Mouse (Mus musculus): ENCODE measurements around the gene Nos1ap.

Nos1ap gene

DNA sequence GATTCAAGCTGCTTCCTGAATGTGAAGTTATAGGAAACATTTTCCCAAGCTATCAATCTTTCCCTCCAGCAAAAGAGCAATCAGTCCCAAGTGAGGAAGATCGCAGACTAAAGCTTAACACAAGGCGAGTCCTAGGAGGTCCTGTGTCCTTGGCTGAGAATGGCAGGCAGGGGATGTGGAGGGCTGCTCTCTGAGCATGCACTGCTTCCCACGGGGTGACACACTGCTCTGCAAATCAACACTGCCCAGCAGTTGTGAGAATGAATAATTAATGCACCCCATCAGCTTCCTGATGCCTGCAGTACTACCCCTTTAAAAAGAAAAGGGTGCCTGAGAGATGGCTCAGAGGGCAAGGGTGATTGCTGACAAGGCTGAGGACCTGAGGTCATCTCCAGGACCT lies 136.2 kb downstream of the Nos1ap start:
- no peak for DNase-seq

DNA sequence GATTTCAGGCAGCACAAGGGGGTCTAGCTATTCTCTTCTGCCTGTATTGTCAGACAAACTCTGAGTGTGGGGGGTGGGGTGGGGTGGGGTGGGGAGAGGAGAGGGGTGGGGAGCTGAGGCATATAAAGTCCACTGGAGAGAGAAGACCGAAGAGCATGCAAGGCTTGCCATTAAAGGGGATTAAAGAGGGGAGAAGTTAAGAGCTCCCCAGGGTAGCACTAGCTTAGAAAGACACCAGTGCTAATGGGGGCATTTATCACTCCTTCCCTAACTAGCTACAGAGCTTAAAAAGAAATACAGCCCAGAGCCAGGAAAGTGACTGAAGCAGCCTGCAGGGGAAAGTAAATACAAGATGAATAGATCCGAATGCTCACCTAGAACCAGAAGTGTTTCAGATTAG lies 141.4 kb downstream of the Nos1ap start:
- no peak for DNase-seq

DNA sequence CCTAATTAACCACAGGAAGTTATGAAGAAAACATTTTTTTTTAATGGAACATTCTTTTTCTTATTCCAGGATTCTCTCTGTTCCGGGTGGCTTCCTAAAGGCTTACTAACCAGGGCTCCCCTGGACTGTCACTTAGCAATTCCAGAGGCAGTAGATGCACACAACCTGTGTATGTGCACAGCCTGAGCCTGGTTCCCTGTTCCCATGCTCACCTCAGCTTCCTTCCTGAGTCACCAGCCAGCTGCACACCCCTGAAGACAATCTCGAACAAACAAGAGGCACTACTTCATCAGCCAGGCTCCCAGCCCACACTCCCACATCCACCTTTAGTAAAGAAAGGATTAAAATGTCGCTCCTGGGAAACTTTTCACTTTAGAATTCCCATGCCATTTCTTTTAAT lies 144.2 kb downstream of the Nos1ap start:
- no peak for DNase-seq

DNA sequence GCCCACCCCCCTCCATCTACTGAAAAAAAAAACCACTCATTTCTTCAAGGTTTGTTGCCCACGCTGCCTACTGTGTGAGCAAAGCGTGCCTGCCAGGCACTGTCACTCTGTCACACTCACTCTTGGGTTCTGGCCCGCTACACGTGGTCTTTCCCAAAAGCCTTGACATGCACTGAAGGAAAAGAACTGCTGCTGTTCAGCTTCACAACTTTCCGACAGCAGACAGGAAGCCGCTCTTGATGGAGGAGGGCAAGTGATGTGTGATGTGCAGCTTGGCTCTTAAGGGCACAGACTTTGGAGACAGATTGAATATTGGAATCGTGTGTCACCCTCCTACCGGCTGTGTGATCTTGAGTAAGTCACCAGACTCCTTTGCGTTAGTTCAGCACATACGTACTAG lies 149.3 kb downstream of the Nos1ap start:
- no peak for DNase-seq

DNA sequence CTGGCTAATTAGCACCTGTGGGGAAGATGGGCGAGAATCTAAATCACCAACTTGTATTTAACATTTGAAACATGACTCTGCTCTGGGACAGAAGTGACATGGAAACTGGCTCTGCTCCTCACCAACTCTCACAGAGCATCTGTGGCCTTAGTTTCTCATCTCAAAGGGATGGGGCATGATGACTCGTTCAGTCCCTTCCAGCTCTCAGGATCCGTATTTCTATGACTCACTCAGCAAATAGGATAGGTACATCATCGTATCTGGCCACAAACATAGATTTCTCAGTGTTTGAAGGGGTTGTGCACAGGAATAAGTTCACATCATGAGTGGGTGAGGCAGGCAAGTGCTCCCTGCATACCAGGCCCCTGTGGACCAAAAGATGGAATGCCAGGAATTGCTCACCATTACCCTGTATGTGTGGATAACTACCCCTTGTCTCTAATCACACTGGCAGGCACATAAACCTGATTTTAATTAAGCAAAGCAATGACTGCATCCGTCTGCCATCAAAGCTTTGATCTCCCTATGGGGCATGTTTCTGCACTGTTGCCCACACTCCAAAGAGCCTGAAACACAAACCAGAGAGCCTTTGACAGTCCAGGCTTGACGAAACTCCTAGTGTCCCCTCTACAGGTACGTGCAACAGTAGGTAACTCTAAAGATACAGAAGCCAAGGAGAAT lies 151.1 kb downstream of the Nos1ap start:
- DNase-seq: no peak

DNA sequence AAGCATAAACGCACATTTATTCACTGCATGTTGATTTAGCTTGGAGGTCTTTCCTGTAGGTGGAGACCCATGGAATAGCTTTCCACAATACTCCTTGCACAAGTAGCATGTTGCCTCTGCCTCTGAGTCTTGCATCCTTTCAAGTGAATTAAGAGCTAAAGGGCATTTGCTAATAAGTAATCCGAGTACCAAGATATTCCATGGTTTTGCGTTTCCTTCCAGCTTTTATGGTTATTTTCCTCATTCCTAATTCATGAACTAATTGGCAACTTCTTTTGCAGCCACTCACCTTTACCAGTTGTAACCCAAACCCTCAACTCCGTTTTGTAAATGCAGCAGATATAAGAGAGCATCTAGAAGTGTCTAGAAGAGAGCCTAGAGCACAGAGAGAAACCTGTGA lies 155.5 kb downstream of the Nos1ap start:
- DNase-seq: no peak

DNA sequence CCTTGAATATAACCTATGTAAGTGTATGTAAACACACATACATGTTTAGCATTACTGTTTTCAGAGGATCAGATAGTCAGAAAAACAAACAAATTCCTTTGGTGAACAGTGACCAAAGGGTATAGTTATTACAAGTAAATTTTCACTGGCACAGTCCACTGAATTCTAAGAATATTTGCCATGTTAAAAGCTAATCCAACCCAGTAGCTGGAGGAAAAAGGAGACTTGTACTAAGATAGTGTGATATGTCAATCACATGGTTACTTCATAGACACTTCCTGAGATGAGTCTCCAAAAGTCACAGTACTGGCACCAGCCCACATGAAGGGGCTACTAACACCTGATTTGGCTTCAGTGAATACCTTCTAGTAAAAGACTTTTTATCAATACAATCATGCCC lies 156.0 kb downstream of the Nos1ap start:
- DNase-seq: no peak

DNA sequence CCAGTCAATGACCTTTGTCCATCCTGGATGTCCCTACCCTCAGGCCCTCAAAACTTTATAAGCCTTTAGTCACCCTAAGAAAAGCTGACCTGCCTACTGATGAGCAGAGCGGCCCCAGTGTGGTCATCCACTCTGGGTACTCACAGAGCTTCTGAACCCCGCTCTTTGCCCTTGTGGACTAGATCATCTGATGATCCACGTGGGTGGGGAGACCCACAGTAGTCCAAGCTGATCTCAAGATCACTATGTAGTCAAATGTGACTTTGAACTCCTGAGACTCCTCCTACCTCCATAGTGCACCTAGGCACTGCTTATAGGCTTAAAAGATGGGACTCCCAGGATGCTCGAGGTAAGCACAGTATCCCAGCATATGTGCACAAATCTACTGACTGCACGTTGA lies 157.4 kb downstream of the Nos1ap start:
- no peak for DNase-seq

DNA sequence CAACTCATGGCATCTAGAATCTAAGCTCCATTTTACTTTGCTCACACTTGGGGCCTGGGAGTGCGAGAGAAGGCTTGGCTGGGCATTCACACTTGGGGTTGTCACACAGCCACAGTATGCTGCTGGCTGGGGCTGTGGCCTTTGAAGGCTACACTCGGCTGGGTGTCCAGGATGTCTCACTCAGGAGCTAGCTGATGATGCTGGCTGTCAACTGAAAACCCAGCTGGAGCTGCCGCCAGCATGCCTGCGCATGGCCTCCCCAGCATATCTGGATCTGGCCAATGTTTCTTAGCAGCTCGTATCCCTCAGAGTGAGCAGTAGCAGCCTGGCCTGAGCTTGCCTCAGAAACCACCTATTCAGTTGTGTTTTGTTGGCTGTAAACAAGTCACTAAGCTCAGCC lies 158.3 kb downstream of the Nos1ap start:
- DNase-seq: no peak

DNA sequence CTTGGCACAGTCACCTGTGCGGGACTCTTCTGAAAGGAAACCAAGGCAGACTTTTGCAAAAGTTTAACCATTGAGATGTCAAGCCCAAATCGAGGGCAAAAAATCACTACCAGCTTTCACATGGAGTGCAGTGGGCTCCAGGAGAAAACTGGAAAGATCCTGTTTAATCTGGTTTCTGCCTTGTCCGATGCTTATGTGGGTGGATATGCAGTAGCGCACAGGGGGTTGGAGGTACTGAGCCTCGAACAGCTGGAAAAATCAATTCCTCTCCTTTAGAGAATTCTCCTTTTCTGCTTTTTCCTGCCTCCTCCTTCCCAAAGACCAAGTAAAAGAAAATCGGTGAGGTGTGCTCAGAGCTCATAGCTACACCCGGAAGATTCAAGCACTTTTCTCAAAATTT lies 159.0 kb downstream of the Nos1ap start:
- DNase-seq: no peak

DNA sequence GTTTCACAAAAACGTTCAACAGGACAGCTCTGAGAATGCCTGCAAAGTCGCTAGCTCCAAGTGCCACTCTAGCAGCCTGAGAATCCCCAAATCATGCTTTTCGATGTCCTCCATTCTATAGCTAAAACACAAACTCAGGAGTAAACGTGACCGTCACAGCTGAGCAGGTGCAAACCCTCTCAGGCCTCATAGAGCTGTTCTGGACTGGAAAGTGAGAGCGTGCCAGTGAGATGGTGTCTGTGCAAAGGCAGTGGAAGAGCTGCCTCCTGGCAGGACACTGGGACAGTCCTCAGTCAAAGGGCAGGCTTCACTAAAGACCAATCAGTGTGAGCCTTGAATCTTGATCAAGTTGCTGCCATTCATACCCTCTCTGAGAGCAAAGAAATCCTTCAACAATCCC lies 160.0 kb downstream of the Nos1ap start:
- DNase-seq: no peak

DNA sequence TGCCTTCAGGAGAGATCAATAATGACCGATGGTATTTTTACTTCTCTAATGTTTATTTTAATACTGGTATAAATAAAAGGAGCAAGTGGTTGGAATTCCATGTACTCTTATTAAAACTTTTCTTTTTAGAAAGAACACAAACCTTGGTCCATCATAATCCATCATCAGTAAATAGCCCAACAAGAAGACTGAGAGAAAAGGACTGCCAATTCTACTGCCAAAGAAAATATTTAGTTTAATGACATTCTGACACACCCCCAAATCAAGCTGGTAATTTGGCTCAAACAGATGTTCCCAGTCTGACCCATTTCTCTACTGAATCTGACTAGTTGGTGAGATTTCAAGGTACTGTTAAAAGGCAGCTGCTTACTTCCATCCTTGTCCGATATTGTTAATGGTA lies 161.5 kb downstream of the Nos1ap start:
- DNase-seq: no peak

DNA sequence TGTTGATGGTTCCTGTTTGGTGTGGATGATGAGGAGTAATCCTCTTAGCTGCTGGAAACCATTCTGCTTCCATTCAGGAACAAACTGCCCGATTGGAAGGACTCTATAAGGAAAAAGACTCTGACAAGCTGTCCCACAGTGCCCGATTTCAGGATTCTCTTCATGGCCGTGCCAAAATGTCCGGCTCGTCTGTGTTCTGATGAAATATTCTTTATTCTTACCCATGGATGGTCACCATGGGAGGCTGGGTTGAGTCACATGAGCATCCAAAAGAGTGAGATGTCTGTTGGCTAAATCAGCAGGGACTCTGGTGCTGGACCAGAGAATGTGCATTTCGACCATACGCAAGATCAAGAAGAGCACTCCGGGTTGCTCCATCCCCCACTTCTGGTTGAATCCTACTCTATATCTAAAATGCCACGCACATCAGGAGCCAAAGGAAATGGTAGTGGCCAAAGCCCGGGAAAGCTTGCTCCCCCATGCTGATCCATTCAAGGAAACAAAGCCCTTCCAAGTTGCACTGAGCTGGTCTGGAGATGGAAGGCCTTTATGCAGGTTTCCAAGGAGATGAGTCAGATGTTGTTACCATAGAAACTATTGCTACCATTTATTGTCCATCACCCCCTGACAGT lies 165.3 kb downstream of the Nos1ap start:
- DNase-seq: no peak

DNA sequence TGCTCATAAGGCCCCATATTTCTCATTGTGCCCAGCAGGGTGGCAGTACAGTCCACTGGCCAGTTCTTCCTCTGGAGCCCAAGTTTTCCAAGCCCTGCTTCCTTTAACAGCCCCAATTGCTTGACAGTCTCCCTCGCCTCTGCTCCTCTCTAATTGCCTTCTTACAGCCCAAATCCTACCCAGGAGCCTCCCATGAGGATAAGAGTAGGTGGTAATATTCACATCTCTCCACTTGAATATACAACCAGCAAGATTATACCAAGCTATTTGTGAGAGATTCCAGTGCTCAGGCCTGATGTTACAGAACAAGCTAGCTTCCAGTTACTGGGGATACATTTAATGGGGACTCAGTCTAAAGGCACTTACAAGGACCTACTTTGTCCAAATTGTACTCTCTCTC lies 166.6 kb downstream of the Nos1ap start:
- DNase-seq: no peak

DNA sequence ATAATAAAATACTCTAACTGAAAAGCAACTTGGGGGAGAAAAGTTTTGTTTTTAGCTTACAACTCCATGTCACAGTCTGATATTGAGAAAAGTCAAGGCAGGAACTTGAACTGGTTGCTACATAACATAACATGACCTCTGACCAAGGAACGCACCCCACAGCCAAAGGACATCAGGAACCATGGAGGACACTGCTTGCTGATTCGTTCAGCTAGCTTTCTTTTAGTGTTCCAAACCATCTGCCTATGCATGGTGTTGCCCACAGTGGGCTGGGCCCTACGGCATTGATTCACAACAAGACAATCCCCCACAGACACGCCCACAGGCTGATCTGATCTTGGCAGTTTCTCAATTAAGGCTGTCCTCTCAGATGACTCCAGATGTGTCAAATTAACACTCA lies 167.5 kb downstream of the Nos1ap start:
- no peak for DNase-seq

DNA sequence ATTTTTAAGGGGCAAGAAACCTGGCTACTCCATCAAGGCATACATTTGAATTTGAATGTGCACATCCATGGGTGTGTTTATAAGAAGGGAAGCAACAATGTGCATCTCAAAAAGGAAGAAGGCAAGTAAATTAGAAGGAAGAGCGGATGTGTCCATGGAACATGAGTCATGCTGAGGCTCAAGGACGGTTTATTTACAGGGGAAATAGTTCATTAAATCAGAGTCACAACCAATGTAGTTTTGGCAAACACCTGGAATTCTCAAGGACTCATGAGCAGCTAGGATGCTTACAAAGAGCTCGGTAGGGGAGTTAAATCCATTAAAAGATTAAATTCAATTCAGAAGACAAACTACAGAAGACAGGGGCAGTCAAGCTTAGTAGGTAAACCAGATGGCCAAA lies 169.7 kb downstream of the Nos1ap start:
- no peak for DNase-seq

DNA sequence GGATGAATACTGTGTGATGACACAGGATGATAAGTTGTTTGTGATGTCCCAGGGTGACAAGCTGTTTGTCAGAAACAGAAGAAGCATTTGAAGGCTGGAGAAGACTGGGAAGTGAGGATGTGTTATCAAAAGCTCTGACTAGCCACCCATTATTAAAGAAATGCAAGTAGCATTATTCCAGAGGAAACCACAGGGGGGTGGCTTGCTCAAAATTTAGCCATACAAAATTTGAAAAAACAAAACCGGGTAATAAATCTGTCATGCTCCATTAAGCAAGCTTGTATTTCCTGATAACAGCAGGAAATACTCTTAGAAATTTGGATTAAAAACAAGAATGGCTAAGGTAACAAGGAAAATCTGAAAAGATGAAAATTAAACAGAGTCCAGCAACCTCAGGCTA lies 171.5 kb downstream of the Nos1ap start:
- no peak for DNase-seq

DNA sequence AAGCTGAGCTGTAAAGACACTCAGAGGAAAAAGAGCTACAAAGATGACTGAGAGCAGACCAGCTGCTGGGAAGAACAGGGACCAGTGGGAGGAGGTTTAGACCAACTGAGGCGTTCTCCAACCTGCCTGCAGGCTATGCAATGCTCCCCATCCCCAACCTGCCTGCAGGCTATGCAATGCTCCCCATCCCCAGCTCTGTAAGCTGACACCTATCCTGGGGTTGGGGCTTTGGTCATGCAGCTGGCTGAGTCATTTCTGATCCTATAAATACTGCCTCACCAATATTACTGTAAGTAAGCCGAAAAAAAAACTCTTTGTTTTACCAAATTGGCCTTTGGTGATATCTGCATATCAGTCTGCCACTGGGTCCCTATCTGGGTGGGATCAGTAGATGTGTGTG lies 172.7 kb downstream of the Nos1ap start:
- no peak for DNase-seq

DNA sequence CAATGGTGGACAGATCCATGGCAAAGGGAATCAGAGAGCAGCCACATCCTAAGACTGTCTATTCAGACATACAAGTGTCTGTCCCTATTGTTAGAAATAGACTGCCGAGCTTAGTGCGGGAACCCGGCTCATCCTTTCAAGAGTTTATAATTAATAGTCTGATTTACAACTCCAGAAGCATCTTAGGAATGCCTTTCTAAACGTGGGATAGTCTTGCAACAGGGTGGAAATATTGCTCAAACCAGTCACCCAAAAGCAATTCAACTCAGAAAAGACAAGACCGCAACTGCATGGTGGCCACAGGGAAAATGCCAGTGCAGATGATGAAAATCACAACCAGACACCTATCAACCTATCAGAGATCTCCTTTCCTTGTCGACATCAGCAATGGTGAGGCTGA lies 173.5 kb downstream of the Nos1ap start:
- no peak for DNase-seq

DNA sequence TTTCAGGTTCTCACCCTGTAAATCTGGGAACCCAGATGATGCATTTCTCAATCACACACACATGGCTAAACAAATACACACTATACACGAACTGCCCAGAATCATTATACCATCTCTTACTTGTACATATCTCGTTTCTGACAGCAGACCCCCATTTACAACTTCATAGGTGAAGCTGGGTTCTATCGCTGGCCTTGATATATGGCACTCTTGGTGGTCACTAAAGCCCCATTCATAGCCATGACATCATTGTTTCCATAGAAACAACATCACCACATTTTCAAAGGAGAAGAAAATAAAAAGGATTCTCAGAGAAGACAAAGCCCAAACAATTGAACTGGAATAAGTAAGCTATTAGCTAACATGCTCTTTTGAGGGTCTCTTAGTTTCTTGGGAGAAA lies 174.3 kb downstream of the Nos1ap start:
- DNase-seq: no peak

DNA sequence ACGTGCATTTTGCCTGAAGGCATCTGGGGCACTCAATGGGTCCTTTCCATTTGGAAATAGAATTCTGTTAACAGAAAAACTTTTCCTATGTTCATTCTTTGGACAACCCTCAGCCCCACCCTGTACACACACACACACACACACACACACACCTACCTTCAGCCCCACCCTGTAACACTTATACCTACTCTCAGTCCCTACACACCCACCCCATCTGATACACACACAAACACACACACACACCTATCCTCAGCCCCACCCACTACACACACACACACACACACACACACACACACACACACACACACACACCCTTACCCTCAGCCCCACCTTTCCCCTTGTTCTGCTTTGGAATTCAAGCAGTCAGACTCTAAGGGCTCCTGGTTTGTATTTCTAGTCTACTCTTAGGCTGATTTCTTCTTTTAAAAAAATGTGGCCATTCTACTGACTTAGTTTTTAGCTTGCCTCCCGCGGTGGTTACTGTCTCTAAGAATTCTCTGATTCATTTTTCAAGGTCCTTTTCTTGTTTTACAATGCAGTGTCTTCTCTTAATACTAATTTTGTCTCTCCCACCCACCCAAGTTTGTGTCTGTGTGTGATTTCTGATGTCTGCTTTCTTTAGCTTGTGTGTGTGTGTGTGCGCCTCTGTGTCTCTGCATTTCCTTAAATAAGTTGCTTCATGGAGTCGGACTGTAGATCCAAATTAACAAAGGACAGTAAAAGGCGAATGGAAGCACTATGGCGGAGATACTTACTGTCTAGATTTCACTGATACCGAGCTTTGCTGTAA lies 179.1 kb downstream of the Nos1ap start:
- DNase-seq: no peak

DNA sequence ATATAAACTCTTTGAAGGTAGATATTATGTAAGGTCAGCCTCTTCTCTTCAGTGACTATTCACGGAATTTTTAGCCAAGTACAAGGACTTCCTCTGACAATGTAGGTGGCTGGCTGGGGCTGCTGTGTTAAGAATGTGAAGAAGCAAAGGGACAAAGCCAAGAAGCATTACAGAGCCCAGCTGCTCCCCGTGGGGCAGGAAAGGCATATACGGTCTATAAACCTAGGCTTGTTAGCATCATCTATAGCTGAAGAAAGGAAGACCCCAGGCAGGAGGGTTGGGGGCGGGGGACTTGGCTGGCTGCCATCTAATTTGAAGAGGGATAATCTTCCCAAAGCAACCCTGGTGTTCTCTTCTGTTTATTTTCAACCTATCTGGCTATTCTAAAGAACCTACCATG lies 180.6 kb downstream of the Nos1ap start:
- DNase-seq: no peak

DNA sequence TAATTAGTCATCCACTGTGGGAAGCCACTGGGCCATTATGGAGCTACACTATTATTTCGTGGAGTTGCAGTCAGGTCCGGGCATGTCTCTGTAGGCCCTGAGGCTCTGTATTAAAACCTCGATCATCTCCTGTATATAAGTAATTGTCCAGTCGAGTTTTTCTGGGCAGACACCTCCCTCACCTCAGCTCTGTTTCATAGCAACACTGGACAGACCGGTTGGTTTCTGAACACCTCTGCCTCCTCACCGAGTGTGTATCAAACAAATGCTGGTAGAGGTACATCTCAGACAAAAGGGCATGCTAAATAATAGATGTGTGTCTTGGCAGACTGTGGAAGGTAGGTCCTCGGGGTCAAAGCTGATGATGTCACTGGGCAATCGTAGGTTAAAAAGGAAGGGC lies 182.7 kb downstream of the Nos1ap start:
- DNase-seq: no peak

DNA sequence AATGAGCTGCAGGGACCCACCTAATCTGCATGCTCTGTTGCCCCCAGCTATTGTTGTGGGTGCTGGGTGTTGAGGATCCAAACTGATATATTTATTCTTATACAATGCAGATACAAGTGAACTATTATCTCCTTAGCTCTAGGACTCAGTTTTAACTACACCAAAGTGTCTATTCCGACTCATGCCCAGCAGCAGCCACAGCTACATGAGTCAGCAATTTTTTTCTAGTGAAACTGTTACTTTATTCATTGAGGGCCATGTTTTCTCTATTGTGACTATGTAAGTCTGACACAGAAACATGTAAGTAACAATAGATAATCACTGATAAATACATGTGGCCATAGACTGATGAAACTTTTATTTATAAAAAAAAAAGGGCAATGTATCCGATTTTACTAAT lies 184.5 kb downstream of the Nos1ap start:
- DNase-seq: no peak

DNA sequence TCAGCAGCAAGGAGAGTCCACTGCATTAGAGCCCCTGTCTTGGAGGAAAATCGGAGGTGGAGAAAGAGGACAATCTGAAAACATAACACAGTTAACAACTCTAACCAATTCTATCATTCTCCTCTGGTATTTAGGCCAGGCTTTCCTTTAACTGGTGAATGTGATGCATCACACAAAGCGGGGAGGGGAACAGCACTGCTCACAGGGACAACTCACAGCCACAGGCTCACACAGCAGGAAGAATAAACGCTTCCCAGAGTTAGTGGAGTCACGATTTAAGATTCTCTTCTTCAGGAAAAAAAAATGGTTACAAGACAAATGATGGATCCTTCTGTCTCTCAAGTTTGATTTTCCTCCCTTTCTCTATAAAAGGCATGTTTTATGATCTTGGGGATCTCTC lies 187.0 kb downstream of the Nos1ap start:
- DNase-seq: no peak

Data from thymus, postnatal 4 days (tissue).